Mouse (Mus musculus): ENCODE measurements around the gene Nrxn2.

The Nrxn2 gene

GRCm38 (mm10) chr19:6542367-6543034, 124.0 kb downstream of the Nrxn2 start, which contains the start of gene Slc22a12:
Gene Slc22a12, minus strand, starts transcription at chr19:6543032.
- no peak for DNase-seq (ENCODE audit: low spot score)

DNA sequence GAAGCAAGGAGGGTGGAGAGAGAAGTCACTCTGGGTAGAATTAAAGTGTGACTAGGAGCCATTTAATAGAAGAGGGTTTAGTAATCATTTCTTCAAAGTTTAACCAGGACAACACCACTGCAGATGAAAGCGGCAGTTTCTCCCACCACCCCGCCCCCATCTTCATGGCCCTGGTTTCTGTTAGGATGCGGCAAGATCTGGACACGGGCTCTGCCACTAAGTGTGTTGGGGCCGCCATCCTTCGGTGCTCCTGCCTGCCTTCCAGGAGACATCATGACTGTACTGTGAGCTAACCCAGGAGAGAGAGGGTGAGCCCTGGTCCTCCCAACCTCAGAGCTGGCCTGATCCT, 124.5 kb downstream of the Nrxn2 start:
- DNase-seq (ENCODE audit: low spot score): no peak

- DNase-seq (ENCODE audit: low spot score): no peak
Measured at GRCm38 (mm10) chr19:6543518-6543917, 125.0 kb downstream of the Nrxn2 start.

DNA sequence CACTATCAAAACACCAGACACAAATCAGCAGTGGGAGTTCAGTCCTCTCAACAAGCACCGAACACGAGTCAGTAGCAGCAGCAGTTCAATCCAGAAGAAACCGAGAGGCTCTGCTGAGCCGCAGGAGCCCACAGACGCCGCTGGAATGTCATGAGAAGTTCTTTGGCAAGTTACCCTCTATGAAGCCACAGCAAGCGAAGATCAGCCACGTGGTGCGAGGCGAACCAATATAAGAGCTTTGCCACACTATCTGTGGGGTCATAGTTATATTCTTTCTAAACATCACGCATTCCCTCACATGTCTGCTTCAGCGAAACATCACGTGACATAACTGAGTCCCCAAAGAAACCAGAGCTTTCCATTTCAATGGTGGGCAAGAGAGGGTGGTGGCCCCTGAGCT, 126.2 kb downstream of the Nrxn2 start:
- no peak for DNase-seq (ENCODE audit: low spot score)

- DNase-seq (ENCODE audit: low spot score): no peak
Measured at GRCm38 (mm10) chr19:6545481-6545880, 127.0 kb downstream of the Nrxn2 start.

GRCm38 (mm10) chr19:6546096-6546495, 127.6 kb downstream of the Nrxn2 start:
- no peak for DNase-seq (ENCODE audit: low spot score)

GRCm38 (mm10) chr19:6547801-6548200, 129.3 kb downstream of the Nrxn2 start:
- no peak for DNase-seq (ENCODE audit: low spot score)

GRCm38 (mm10) chr19:6548431-6549410, 130.2 kb downstream of the Nrxn2 start:
- DNase-seq (ENCODE audit: low spot score): no peak

- no peak for DNase-seq (ENCODE audit: low spot score)
Measured at GRCm38 (mm10) chr19:6549566-6549965, 131.0 kb downstream of the Nrxn2 start.

DNA sequence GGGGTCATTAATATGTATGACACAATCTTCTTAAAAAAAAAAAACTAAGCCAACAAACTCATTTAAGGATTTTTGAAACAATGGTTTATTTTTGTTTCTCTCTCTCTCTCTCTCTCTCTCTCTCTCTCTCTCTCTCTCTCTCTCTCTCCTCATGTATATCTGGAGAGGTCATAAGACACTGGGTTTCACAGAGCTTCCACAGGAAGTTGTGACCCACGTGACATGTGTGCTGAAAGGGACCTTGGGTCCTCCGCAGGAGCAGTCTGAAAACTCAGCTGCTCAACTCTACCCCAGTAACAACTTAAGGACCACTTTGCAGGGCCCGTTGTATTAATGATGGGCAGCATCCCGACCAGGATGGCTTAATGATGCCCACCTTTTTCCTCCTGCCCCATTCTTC, 132.7 kb downstream of the Nrxn2 start:
- no peak for DNase-seq (ENCODE audit: low spot score)

- DNase-seq (ENCODE audit: low spot score): peak; percentile 45
Measured at GRCm38 (mm10) chr19:6552302-6553028, 133.9 kb downstream of the Nrxn2 start.

GRCm38 (mm10) chr19:6553174-6553573, 134.6 kb downstream of the Nrxn2 start:
- DNase-seq (ENCODE audit: low spot score): no peak

GRCm38 (mm10) chr19:6553819-6554582, 135.5 kb downstream of the Nrxn2 start:
- DNase-seq (ENCODE audit: low spot score): no peak

DNA sequence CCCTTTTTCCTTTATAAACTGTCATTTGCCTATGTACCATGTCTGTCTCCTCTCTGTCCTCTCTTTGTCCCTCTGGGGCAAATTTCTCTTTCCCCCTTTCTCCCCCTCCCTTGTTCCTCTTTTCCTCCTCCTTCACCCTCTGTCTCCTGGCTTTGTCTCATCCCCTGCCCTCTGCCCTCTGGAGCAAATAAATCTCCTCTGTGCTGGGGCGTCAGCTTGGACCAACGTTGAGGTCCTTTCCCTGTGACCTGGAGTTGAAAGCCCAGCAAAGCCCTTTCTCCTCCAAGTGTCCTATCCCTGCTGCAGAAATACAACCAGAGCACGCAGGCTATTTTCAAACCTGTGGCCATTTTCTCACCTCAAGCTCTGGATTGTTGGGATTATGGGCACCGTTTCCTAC, 141.0 kb downstream of the Nrxn2 start:
- DNase-seq (ENCODE audit: low spot score): no peak

DNA sequence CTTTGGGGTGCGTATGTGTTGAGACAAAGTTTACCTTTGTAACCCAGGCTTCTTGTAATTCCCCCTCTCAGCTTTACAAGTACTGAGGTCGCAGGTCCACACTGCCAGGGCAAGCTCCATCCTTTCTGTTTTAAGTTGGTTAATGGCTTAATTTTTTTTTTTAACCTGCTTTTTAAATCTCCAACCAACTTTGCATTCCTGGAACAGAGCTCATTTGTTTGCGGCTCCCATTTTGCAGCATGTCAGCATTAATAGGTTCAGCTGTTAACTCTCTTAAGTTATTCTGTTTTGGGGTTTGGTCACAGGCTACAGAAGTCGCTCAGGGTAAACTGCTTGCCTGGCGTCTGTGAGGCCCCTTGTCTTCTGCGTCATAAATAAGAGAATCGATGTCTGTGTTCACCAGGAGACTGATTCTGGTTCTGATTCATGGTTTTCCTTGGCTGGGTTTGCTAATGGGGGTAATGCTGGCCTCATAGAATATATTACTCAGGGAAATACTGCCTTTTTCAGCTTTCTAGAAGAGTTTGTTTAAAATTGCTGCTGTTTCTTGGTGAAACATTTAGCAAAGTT, 141.8 kb downstream of the Nrxn2 start:
- DNase-seq (ENCODE audit: low spot score): no peak

DNA sequence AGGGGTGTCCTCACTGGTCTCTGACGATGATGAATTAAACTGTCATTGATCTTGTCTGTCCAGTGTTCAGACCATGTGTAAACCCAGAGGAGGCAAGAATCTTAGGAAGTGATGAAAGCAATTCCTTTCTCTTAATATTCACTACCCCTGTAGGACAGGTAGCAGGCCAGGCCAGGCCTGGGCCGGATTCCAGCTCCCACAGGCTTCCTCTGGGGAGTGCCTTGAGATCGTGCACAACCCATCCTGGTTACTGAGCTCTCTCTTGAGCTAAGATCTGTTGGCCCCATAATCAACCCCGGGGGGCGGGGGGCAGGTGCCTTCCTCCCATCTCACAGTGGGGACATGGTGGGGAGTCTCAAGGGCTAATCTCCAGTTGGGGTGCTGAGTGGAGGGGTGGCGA, 146.6 kb downstream of the Nrxn2 start:
- no peak for DNase-seq (ENCODE audit: low spot score)

- DNase-seq (ENCODE audit: low spot score): no peak
Measured at GRCm38 (mm10) chr19:6566450-6566849, 147.9 kb downstream of the Nrxn2 start.

DNA sequence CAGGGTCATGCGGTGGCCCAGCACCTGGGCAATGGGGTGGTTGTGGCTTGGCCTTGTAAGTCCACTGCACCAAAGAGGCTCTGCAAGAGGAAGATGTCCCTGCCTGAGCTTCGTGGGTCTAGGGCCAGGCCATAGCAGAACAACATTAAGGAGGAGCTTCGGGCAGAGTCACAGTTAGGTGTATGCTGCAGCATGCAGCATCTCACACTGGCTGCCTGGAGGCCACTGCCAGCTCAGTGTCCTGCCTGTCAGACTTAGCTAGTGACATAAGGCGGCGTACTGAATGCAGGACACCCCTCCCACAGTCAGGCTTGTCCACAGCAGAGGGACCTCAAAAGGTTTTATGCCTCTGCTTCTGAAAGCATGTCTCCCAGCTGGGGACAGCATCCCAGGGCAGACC, 150.5 kb downstream of the Nrxn2 start:
- DNase-seq (ENCODE audit: low spot score): no peak

- no peak for DNase-seq (ENCODE audit: low spot score)
Measured at GRCm38 (mm10) chr19:6569561-6569960, 151.0 kb downstream of the Nrxn2 start.

GRCm38 (mm10) chr19:6571476-6571875, 152.9 kb downstream of the Nrxn2 start:
- DNase-seq (ENCODE audit: low spot score): no peak

DNA sequence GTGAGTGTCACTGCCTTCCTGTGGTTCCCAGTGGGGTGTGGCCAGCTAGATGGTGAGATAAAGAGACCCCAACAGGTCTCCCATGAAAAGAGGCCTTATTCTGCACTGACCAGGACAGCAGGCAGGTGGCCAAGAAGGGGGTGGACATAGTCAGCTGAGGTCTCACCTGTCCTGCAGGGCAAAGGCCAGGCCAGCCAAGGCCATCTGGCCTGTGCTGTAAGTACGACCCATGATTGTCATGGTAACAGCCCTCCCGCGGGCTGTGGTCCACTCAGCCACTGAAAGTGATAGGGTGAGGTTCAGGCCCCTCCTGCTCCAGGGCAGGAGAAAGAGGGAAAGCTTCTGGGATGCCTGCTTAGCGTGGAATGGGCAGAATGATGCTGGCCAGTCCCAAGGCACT, 153.5 kb downstream of the Nrxn2 start:
- no peak for DNase-seq (ENCODE audit: low spot score)
